Comparison of ENCODE assay signal across 16 mouse cellular contexts in the genomic region with DNA sequence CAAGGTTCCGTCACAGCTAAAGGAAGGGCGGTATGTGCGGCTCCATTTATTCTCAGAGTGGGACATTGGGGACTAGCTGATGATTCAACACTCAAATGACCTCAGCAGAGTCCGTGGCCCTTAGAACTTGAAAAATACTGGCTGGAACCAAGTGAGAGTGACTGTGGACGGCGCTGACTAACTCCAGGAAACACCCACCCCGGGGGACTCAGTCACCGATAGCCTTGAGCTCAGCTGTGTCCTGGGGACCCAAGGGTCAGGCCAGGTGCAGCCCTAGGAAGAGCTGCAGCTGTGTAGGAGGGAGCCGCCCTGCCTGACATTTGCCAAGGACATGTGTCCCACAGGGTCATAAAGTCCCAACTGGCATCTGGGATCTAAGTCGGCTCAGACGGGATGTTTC. TPM values are rescaled to one million over a fixed set of nuclear protein-coding genes. Genes with fewer than 3 reads are reported as not detected.
DNase-seq lines count a peak whose midpoint lies in the region.
"Had no signal": no experiment of that assay in that cellular context is flagged by ENCODE, and none has a peak within 500 bp of the region (broad histone marks: within the 10 kb centered on the region; RNA-seq: fewer than 3 reads in every experiment).

No protein-coding gene starts in this region.

- DNase-seq in gastrocnemius, postnatal 14 days, result peak; percentile 39
- no peak for DNase-seq in gastrocnemius, postnatal 36 days
- DNase-seq in adrenal gland, adult 8-10 months, result peak; percentile 52
- DNase-seq in heart, adult 8-10 months (ENCODE audit: low spot score), result peak; percentile 39
- peak; percentile 36 for DNase-seq in heart, postnatal 4 days
- no peak for DNase-seq in ovary, postnatal 10 days (ENCODE audit: low spot score)
- DNase-seq in thymus, postnatal 4 days, result no peak
- DNase-seq: B cell, adult 2 months; cerebellum, adult 9-11 months; kidney, adult 9 months; kidney, postnatal 25 days; left cerebral cortex, postnatal 4 days; liver; liver, postnatal 0 days; lung, postnatal 10 days; thymus, adult 18-20 months had no signal

- intact Hi-C loops in gastrocnemius, postnatal 14 days (cut with DNase I; ENCODE audit: low total_unique reads), result no loop called here
- intact Hi-C loops in gastrocnemius, postnatal 36 days (cut with DNase I), result no loop called here

RNA-seq across cellular contexts. Expression of a gene that starts 57.1 kb away (rescaled TPM):
- total RNA-seq in gastrocnemius, postnatal 14 days (2021), result 1 to 10 TPM; 6.5 to 7.5 TPM
- total RNA-seq in gastrocnemius, postnatal 36 days (2021), result 10 to 100 TPM in 1 of 2 experiments, 1 to 10 TPM in 1; 5.3 to 10.4 TPM
- 10 to 100 TPM in 1 of 4 experiments, 1 to 10 TPM in 3; 3.4 to 11.0 (median 6.3) TPM for total RNA-seq in adrenal gland, adult 8-10 months (2022)
- 10 to 100 TPM in 3 of 4 experiments, 1 to 10 TPM in 1; 9.8 to 19.2 (median 16.3) TPM for total RNA-seq in heart, adult 8-10 months (2022)
- 10 to 100 TPM; 18.8 to 21.3 TPM for total RNA-seq in heart, postnatal 4 days (2021)

Comparison
In these comparisons a context has a peak if more than half of its experiments do, and no peak if none do; other contexts are left out.
1. DNase-seq: peak in gastrocnemius, postnatal 14 days (single experiment), adrenal gland, adult 8-10 months (single experiment), heart, adult 8-10 months (single experiment) and heart, postnatal 4 days (single experiment); none in gastrocnemius, postnatal 36 days (0 of 2), ovary, postnatal 10 days (single experiment) and thymus, postnatal 4 days (single experiment).